9 mouse cellular contexts compared by ENCODE assay signal in the genomic region with DNA sequence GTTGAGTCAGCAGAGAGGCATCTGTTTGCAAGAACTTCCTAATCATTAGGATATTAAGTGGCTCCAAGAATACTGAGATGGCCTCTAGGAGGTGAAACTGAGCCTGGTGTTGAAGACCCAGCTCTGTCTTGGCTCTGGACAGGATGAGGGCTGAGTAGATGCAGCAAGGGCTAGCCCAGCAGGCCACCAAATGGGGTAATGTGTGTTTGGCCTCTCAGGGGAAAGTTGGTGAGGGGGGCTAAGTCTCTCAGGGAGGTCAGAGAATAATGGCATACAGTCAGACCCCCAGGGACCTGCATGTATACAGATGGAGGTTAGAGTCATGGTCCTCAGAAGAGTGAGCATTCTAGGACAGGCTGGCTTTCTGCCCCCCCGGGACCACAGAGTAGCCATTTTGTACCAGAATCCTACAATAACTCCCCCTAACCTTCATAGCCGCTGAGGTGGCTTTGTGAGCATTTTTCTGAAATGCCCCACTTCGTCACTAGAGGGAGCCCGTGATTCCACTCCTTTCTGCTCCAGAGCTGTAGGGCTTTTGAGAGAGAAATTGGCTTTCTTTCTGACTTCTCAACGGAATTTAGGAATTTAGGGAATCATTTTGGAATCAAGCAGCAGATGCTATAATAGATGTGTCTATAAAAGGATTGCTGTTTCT. TPM values are rescaled to one million over a fixed set of nuclear protein-coding genes. Genes with fewer than 3 reads are reported as not detected.
DNase-seq lines count a peak whose midpoint lies in the region; ATAC-seq and TF ChIP-seq lines count a peak whose summit lies in the region.
"Had no signal": no experiment of that assay in that cellular context is flagged by ENCODE, and none has a peak within 500 bp of the region (broad histone marks: within the 10 kb centered on the region; RNA-seq: fewer than 3 reads in every experiment).

No protein-coding gene starts in this region.

- TF ChIP-seq EP300 in heart, postnatal 0 days (IDR thresholded peaks at IDR 0.05; ENCODE audit: low read depth): no peak

- no peak overlapping the region for H3K9ac ChIP-seq in limb, embryonic 11.5 days (ENCODE audit: low read length)
- no peak overlapping the region for H3K9ac ChIP-seq in heart, postnatal 0 days (replicated peaks; ENCODE audit: low read depth, low read length)

- peak; percentile 73 for DNase-seq in limb, embryonic 11.5 days (ENCODE audit: low spot score)
- no peak for DNase-seq in limb, embryonic 10.5 days (ENCODE audit: low spot score)
- DNase-seq in NIH3T3 (ENCODE audit: low read depth): peak; percentile 65
- peak; percentile 55 to 67 for DNase-seq in cerebellum, postnatal 25 days
- DNase-seq in heart, postnatal 0 days (ENCODE audit: low spot score): peak; percentile 41
- DNase-seq in left cerebral cortex, postnatal 25 days (ENCODE audit: low spot score in 2 of 2): peak; percentile 62 to 65
- DNase-seq in natural killer cell, adult 2 months (ENCODE audit: low spot score in 2 of 2): peak; percentile 57 to 62
- DNase-seq in thymus, postnatal 25 days: peak; percentile 82

- 8% methylated on average over 5 of the region's 5 CpGs for WGBS in limb, embryonic 11.5 days
- 17% methylated on average over 5 of the region's 5 CpGs for WGBS in limb, embryonic 10.5 days
- WGBS in heart, postnatal 0 days: 4% methylated on average over 5 of the region's 5 CpGs

- H3K4me2 ChIP-seq in limb, embryonic 11.5 days (ENCODE audit: low read depth, severe bottlenecking): no peak overlapping the region
- no peak overlapping the region for H3K4me2 ChIP-seq in heart, postnatal 0 days (ENCODE audit: low read depth, low read length)

- intact Hi-C loops in left cerebral cortex, postnatal 25 days (cut with DNase I): loop anchor here (2.0 to 5.0 kb wide), 3 partner anchors 65 to 210 kb away; no protein-coding TSS in a partner anchor

- no peak overlapping the region for H3K4me3 ChIP-seq in limb, embryonic 11.5 days (ENCODE audit: low read depth, low read length)
- H3K4me3 ChIP-seq in limb, embryonic 10.5 days: no peak overlapping the region
- H3K4me3 ChIP-seq in heart, postnatal 0 days (ENCODE audit: low read depth, low read length): no peak overlapping the region
- H3K4me3 ChIP-seq: myocyte had no signal

- no peaks in the 10 kb centered on the region for H3K9me3 ChIP-seq in limb, embryonic 11.5 days (ENCODE audit: control insufficient read depth, low read length)
- no peaks in the 10 kb centered on the region for H3K9me3 ChIP-seq in limb, embryonic 10.5 days (replicated peaks)
- no peaks in the 10 kb centered on the region for H3K9me3 ChIP-seq in heart, postnatal 0 days (replicated peaks; ENCODE audit: control insufficient read depth, low read length)

- H3K27me3 ChIP-seq in limb, embryonic 11.5 days (ENCODE audit: control insufficient read depth, insufficient read depth, low read length): no peaks in the 10 kb centered on the region
- H3K27me3 ChIP-seq in limb, embryonic 10.5 days (ENCODE audit: low read depth, poor library complexity, severe bottlenecking): 0 out of 2 replicates have a peak, but pooled peaks cover 4% of the 10 kb centered on the region
- H3K27me3 ChIP-seq in heart, postnatal 0 days (ENCODE audit: control insufficient read depth, insufficient read depth, low read length): no peaks in the 10 kb centered on the region

- ATAC-seq in limb, embryonic 11.5 days (ENCODE audit: insufficient number of reproducible peaks, low FRiP score, low TSS enrichment, low read depth): no peak
- ATAC-seq in heart, postnatal 0 days (ENCODE audit: insufficient read depth, low read depth): no peak

- no peak overlapping the region for H3K27ac ChIP-seq in limb, embryonic 11.5 days (replicated peaks; ENCODE audit: low read depth, low read length)
- no peak overlapping the region for H3K27ac ChIP-seq in limb, embryonic 10.5 days
- no peak overlapping the region for H3K27ac ChIP-seq in heart, postnatal 0 days (ENCODE audit: low read depth)

- peak; percentile 63 for TF ChIP-seq CTCF in heart, postnatal 0 days (IDR thresholded peaks at IDR 0.05; ENCODE audit: low read depth)

- H3K4me1 ChIP-seq in limb, embryonic 11.5 days (ENCODE audit: control insufficient read depth, insufficient read depth, low read length): no peaks in the 10 kb centered on the region
- no peaks in the 10 kb centered on the region for H3K4me1 ChIP-seq in limb, embryonic 10.5 days
- H3K4me1 ChIP-seq in heart, postnatal 0 days (ENCODE audit: control insufficient read depth, insufficient read depth): no peaks in the 10 kb centered on the region

- H3K36me3 ChIP-seq in limb, embryonic 11.5 days (ENCODE audit: control insufficient read depth, insufficient read depth, low read length): no peaks in the 10 kb centered on the region
- no peaks in the 10 kb centered on the region for H3K36me3 ChIP-seq in limb, embryonic 10.5 days
- H3K36me3 ChIP-seq in heart, postnatal 0 days (replicated peaks; ENCODE audit: control insufficient read depth, insufficient read depth, low read length): no peaks in the 10 kb centered on the region

RNA-seq across cellular contexts. Expression of gene Kcnip1, which starts 9.1 kb away (rescaled TPM):
- polyA plus RNA-seq in limb, embryonic 11.5 days (2014; fragmentation: Nextera tagmentation; extraction: Ambion mirVana): 0.35 and 0.80 TPM in 2 replicates
- polyA plus RNA-seq in limb, embryonic 10.5 days (2016; fragmentation: Nextera tagmentation; extraction: Ambion mirVana): 0.74 and 0.94 TPM in 2 replicates
- total RNA-seq in heart, postnatal 0 days (2014; rRNA removed; ENCODE audit: low replicate concordance): not detected in 2 replicates
- polyA plus RNA-seq in heart, postnatal 0 days (2015; fragmentation: Nextera tagmentation; extraction: Ambion mirVana): 0.05 TPM in 1 of 2 replicates, not detected in the other
- 10 to 100 TPM; 29.8 to 32.3 TPM for total RNA-seq in left cerebral cortex, postnatal 25 days (2021)
- polyA plus RNA-seq: myocyte had no signal

RNA-seq across cellular contexts. Expression of gene Kcnmb1, which starts 39.3 kb away (rescaled TPM):
- polyA plus RNA-seq in limb, embryonic 11.5 days (2014; fragmentation: Nextera tagmentation; extraction: Ambion mirVana): 0.16 and 0.17 TPM in 2 replicates
- polyA plus RNA-seq in limb, embryonic 10.5 days (2016; fragmentation: Nextera tagmentation; extraction: Ambion mirVana): 0.10 TPM in 2 replicates
- 1.5 and 1.6 TPM in 2 replicates for total RNA-seq in heart, postnatal 0 days (2014; rRNA removed; ENCODE audit: low replicate concordance)
- polyA plus RNA-seq in heart, postnatal 0 days (2015; fragmentation: Nextera tagmentation; extraction: Ambion mirVana): 0.41 and 0.44 TPM in 2 replicates
- under 1 TPM in 1 of 2 experiments, not detected in 1; 0.25 TPM for total RNA-seq in left cerebral cortex, postnatal 25 days (2021)

RNA-seq across cellular contexts. Expression of gene Lcp2, which starts 44.7 kb away (rescaled TPM):
- polyA plus RNA-seq in limb, embryonic 11.5 days (2014; fragmentation: Nextera tagmentation; extraction: Ambion mirVana): 1.4 and 1.7 TPM in 2 replicates
- polyA plus RNA-seq in limb, embryonic 10.5 days (2016; fragmentation: Nextera tagmentation; extraction: Ambion mirVana): 1.0 and 1.2 TPM in 2 replicates
- 0.08 and 1.6 TPM in 2 replicates for total RNA-seq in heart, postnatal 0 days (2014; rRNA removed; ENCODE audit: low replicate concordance)
- polyA plus RNA-seq in heart, postnatal 0 days (2015; fragmentation: Nextera tagmentation; extraction: Ambion mirVana): 0.63 and 0.88 TPM in 2 replicates
- total RNA-seq in left cerebral cortex, postnatal 25 days (2021): 1 to 10 TPM; 3.2 to 5.0 TPM
